Mouse (Mus musculus): ENCODE results near the gene Faap20.

Faap20 gene

DNA sequence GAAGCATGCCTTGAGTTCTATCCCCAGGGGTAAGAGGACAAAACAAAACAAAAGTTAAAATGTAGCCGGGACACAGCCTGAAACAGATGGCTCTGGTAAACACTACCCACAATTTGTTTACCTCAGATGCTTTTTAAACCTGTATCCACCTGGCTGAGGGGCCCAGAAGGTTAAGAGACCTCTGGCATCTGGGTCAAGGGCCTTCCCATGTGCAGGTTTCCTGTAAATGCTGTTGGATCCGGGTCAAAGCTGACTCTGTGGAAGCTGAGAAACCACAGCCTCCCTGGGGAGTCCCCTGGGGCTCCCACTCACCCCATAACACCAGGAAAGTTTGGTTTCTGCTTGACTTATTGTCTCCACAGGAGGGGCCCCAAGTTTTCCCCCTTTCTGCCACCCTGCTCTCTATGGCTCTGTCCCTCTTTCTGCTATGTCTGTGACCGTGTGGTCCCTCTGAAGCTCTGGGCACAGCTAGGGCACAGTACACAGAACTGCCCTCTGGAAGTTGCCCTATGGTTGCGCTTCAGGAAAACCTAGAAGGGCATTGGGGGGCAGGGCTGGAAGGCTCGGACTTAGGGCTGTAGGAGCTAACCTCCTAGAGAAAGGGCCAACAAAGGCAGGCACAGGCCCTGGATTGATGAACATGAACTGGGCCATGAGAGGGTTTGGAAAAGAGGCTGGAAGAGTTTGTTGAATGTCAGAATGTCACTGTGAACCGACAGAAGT is 3.7 kb upstream of the Faap20 start:
- no peak for DNase-seq (ENCODE audit: low read depth, low spot score)

DNA sequence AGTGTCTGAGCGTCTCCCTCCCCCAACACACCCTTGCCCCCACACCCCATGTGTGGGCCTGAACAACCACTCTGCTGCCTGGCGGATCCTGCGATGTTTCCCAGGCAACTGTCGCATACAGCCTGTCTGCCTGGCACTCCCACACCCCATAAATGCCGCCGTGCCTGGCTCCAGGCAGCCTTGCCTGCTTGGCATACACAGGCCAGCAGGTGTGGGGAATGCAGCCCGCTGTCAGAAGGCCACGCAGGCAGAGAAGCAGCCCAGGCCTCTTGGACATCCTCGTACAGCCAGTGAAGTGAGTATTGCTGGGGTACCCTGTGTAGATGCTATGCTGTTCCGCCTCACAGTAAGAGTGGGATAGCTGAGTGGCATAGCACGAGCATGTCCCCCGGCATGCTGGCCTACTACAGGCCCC is 2.9 kb upstream of the Faap20 start:
- DNase-seq (ENCODE audit: low read depth, low spot score), result peak; percentile 20

DNA sequence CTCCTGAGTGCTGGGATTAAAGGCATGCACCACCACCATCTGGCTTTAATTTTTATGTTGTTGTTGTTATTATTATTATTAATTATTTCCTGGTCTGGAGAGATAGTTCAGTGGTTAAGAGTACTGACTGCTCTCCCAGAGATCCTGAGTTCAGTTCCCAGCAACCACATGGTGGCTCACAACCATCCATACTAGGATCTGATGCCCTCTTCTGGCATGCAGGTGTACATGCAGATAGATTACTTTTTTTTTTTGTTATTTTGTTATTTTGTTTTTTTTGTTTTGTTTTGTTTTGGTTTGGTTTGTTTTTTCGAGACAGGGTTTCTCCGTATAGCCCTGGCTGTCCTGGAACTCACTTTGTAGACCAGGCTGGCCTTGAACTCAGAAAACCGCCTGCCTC is 1.5 kb upstream of the Faap20 start:
- DNase-seq (ENCODE audit: low read depth, low spot score), result peak; percentile 28

DNA sequence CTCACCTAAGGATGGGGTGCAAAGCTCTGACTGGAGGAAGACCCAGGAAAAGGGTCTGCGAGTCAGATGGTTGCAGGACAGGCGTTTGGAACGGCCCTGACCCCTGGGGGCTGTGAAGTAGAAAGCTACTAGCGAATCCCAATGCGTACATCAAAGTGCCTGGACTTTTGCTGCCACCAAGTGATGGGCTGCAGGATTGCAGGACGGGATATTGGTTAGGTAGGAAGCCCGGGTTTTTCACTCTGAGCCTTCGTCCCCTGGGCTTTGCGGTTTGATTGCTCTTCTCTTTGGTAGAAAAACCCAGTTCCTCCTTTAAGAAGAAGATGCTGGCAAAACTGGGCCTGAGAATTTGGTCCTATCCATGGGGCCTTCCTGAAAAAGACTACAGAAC is 350 bp upstream of the Faap20 start:
- DNase-seq (ENCODE audit: low read depth, low spot score), result peak; percentile 96

DNA sequence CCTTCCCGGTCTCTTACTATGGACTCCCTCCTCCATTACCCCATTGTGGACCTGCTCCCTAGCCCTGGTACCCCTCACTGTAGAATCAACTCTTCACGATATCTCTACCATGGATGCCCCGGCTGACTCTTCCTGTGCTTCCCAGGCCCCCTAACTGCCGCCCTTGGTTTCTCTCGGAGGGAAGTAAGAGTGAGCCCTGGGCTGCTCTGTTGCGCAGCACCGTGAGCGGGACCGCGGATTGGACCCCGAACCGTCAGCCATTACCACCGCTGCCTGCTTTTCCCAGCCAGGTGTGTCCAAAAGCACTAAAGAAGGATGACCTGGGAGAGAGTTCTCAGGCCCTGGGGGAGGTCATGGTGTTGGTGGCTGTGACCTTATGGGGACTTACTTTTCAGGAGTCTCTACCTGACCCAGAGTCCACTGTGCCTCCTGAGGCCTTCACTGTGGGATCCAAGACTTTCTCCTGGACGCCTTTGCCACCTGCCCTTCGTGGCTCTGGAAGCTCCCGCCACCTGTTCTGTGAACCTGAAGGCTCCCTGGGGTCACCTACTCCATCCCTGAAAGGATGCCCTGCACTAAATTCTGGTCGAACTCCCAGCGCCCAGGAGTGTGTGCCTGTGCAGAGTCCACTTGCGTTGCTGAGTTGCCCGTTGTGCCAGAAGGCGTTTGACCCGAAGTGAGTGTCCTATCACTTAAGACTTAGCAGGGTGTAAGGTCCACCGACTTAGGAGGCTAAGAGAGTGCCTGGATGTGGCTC is 937 bp downstream of the Faap20 start:
- DNase-seq (ENCODE audit: low read depth, low spot score), result peak; percentile 68

DNA sequence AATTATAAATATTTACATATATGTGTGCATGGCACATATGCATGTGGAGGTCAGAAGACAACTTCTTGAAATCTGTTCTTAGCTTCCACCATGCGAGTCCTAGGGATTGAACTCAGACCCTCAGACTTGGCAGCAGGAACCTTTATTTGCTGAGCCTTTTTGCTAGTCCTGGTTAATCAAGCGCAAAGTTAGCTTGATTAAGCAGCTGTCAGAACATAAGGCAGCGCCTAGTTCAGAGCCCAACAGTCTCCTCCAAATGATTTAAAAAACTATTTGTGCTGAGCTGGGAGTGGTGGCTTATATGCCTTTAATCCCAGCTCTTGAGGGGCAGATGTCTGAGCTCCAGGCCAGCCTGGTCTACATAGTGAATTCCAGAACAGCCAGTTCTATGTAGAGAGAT is 1.5 kb downstream of the Faap20 start:
- no peak for DNase-seq (ENCODE audit: low read depth, low spot score)

DNA sequence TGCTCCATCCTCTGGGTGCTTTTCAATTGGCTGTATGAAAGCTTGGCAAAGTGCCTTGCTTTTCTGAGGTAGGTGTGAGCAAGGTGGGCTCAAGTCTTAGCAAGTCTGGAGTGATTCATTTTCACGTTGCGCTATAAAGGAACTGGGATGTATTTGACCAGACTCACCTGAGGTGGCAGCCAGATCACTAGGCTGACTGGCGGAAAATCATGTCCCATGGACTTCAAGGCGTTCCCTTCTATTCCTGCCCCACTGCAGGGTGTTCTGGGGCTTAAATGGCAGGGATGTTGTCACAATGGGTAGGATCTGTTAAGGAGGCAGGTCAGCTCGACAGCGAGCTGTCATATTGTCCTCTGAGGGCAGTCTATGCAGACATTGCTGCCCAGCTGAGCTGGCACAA is 2.7 kb downstream of the Faap20 start:
- DNase-seq (ENCODE audit: low read depth, low spot score), result no peak

DNA sequence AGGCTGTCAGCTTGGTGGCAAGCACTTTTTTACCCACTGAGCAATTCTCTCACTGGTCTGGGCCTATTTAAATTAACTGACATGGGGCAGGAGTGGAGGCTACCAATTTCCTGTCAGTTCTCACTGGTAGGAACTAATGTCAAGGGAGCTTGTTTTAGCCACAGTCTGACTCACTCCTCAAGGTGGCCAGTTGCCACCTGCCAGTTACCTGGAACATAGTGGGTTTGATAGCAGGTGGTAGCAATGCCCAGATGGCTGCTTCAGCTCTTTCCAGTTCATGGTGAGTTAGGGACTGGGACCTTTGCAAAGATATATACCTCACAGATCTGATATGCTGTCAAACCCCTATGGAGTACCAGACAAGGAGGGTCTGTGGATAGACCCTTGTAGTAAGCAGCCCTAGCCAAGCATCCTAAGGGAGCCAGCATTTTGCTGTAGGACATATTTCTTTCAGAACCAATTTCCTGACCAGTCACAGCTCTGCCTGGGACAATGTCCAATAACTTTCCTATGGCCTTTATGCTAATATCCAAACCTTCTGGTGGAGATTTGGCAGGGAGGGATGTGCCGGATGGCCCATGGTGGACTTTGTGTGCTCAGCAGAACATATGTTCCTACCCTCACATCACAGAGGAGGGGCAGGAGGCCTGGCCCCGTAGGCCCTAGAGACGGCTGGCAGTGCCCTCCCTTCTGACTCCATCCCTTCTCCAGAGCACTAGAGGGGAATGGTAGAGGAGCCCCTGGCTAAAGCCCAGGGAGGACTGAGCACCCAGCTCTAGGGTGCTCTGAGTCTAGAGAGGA is 15.1 kb downstream of the Faap20 start:
- no peak for DNase-seq (ENCODE audit: low read depth, low spot score)

DNA sequence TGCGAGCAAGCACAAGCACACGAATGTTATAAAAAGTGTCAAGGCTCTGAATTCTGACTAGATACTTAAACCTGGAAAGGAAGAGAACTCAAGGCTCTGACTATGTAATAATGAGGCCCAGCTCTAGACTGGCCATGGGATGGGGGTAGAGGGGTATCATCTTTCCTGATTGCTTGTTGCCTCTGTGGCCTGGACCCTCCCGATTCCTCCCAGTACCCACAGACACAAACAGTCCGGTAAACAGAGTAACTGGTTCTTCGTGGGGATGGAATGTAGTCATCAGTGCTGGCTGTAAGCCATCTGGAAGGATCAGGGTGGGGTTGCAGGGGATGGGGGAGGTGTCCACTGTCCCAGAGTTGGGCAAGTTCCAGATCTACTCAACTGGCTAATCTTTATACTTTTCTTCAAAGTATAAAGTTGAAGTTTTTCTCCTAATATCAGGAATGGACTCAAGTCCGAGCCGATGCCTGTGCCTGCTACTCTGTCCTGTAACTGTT is 17.5 kb downstream of the Faap20 start:
- no peak for DNase-seq (ENCODE audit: low read depth, low spot score)

DNA sequence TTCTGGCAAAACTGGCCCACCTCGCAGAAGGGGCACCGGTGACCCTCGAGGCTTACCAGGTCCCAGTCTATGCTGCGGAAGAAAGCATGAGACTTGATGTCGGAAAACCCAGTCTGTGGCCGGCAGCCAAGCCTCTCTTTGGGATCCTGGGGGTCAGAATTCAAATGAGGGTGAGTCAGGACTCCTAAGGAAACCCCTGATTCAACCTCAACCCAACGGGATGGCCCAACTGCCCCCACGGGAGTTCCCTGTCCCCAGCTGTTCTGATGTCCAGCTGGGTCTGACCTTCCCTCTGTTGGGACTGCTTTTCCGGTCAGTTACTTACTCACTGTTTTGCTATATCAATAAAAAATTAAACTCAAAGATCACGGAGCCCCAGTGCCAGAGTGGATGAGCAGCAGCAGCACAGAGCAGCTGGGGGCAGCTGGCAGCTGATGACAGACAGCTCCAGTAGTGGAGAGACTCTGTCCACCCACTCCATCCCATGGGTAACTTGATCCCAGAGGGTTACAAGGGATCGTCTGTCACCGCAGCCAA is 18.1 kb downstream of the Faap20 start:
- no peak for DNase-seq (ENCODE audit: low read depth, low spot score)

DNA sequence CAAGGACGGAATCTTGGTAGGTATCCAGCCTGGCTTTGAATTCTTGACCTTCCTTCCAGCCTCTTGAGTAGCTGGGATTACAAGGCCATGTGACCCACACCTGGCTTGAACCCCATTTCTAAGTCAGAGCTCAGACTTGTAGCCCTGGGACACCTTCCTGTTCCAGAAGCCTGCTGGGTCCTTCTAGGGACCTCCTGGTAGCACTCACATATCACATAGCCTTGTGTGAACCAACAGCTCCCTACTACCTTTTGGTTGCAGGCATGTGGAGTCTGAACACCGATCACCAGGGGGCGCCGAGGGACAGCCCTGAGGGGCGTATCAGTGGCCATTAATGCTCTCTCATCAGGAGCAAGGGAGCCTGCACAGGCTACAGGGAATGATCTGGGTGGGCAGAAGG is 18.8 kb downstream of the Faap20 start:
- peak; percentile 50 for DNase-seq (ENCODE audit: low read depth, low spot score)

DNA sequence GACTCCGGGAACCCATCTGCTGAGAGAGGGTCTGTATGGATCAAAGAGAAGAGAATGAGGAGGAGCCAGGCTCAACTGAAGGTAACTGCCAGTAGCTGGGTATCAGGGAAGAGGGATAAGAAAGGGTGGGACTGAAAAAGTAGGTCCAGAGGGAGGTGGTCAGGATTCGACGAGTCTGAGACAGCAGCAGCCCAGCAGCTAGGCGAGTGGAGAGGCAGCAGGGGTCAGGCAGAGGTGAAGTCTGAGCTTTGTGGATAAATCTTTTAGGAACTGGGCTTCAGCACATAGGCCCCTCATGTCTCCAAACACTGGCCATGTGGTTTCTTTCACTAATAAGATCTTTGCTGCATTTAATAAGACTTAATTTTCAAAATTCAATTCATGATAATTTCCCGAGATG is 24.8 kb downstream of the Faap20 start:
- no peak for DNase-seq (ENCODE audit: low read depth, low spot score)

DNA sequence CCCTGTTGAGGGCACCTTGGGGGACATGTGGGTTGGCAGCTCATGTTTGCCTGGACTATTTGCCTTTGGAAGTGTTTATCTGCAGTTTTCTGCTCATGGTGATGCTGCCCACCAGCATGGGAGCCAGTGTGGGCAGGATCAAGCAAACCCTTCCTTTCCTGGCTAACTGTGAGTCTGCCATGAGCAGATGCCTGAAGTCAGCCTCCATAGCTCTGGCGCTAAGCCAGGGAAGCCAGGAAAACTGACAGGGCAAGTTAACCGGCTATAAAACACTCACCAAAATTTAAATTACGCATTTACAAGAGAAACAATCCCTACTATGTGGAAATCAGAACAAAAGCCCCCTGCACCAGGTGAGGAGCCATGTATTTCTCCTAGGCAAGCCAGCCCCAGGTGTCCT is 25.2 kb downstream of the Faap20 start:
- DNase-seq (ENCODE audit: low read depth, low spot score), result no peak

DNA sequence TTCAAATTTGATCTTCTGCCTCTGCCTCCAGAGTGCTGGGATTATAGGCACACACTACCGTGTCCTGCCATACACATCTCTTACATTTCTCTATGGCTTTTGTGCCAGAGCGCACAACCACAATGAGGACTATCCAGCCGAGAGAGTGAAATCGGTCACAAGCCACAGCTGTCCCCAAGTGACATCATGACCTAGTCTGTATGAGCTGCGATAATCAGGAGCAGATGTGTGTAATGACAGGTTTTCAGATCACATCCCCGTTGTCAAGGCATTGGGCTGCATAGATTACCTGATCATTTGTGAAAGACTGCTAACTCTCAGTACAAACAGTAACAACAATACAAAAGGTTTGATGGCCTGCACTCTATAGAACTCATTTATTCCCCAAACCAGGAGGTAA is 28.4 kb downstream of the Faap20 start:
- DNase-seq (ENCODE audit: low read depth, low spot score), result no peak

DNA sequence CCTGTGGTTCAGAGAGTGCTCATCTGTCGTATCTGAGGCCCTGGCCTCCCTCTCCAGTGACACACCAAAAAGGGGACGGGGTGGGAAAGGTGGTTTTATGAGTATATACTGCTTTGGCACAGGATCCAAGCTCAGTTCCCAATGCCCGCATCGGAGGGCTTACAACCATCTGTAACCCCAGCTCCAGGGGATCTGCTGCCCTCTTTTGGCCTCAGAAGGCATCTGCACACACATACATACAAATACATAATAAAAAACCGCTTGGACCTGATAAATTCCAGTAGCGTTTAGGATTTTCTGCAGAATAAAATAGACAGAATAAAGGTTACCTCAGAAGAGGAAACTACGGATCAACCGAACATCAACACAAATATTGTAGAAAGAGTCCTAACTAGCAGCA is 29.5 kb downstream of the Faap20 start:
- peak; percentile 61 for DNase-seq (ENCODE audit: low read depth, low spot score)

DNA sequence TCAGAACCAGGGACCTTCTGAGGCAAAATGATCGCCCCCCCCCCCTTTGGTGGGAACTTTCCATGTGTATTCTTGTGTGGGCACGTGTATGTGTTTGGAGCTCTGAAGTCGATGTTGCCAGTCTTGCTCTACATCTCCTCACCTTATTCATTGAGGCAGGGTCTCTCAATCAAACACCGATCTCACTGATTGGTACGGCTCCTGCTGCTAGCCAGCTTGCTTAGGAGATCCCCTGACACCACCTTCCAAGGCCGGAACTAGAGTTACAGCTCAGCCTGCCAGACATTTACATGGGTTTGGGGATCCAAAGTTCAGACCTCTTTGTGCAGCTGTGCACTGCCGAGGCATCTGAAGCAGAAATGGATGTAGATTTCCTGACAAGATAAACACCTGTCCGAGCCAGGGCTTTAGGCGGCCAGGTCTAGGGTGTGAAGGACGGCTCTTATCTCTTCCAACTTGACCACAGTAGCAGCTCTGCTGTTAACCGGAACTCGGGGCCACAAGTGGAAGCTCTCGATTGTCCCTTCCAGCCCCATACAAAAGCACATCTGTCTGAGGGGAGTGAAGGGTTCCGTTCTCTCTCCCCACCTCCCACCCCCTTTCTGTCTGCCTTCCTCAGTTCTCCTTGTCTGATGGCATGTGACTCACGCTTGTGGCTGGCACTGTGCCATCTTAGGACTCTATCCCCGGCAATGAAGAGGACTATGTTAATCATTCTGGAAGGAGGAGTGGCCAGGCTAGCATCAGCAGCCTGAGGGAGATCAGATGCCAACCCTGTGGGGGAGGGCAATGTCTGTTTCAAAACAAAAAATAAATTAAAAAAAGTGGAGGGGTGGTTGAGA is 30.5 kb downstream of the Faap20 start:
- peak; percentile 78 for DNase-seq (ENCODE audit: low read depth, low spot score)

DNA sequence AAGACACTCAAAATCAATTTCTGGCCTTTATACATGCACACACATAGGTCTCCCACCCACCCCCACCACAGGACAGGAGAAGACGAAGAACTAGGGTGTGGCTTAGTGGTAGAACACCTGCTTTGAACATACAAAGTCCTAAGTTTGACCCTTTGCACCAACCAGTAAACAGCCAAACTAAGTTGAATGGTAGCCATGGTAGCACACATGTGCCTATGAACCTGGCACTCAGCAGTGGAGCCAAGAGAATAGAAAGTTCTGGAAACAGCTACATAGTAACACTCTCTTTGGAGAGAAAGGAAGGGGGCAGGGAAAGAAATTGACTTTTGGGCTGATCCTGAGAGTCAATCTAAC is 31.1 kb downstream of the Faap20 start:
- no peak for DNase-seq (ENCODE audit: low read depth, low spot score)

DNA sequence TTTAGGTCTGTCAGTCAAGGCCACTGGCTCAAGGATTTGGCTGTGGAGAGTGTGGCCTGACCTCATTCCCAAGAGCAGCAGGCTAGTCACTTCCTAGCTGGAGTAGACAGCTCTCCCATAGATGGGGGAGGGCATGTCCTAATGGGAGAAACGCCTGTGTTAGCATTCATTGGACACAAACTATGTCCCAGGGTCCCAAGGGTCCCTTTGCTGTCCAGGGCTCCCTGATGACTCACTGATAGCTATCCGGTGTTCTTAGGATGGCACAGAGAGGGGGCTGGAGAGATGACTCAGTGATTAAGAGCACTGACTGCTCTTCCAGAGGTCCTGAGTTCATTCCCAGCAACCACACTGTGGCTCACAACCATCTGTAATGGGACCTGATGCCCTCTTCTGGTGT is 31.6 kb downstream of the Faap20 start:
- DNase-seq (ENCODE audit: low read depth, low spot score), result no peak

DNA sequence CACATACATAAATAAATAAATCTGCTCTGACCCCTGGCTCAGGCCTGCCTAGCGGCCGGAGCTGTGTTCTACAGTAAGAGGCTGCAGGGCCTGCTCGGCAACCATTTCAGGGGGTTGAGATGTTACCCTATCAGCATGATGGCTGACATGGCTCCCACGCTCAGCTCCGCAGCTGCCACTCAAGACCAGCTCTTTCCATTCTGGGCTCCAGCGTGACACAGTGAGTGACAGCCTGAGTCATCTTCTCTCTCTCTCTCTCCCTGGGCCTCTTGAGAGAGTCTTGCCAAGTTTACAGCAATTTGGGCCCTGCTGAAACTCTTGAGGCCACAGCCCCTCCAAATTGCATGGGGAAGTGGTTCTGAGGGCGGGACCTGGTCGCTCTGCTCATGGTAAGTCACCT is 32.0 kb downstream of the Faap20 start:
- no peak for DNase-seq (ENCODE audit: low read depth, low spot score)

DNA sequence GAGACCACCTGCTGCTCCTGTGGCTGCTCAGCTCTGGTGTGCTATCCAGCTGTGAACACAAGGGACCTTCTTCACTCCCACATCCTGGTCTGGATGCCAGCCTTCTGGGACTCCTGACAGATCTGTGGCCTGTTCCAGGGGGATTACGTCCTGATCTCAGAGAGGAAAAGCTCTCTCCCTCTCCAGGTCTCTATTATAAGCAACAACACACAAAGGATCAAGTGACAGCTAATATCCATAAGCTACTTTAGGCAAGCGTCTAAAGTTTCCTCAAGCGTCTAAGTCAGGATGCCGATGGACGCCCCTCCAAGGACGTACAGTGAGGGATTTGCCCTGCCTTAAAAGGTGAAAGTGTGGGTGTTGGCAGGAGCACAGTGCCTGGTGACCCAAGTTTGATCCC is 32.6 kb downstream of the Faap20 start:
- DNase-seq (ENCODE audit: low read depth, low spot score), result no peak

DNA sequence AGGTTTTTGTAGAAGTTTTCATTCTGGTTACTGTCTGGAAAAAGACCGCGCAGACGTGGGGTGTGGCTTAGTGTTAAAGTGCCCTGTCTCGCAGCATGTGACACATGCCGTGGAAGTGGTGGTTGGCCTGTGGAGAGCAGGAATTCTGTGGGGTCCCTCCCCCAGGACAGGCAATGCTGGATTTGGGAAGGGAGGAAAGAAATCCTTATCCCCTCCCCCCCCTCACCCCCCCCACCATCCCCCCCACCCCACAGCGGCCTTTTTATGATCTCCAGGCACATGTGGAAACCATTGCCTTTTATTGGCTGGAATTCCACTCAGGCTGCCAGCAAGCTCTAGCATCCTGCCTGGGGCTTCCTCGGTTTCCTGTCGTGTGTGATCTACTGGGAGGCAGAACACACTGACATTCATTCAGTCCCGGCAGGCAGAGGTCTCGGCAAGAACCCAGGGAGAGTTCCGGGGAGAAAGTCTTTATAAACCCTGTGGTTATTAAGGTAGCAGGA is 33.5 kb downstream of the Faap20 start:
- DNase-seq (ENCODE audit: low read depth, low spot score), result no peak

Data from R1 (cell line).